Mouse (Mus musculus) adrenal gland, postnatal 10 days (tissue): ENCODE results near the gene Rnf157. TPM values are rescaled to one million over a fixed set of nuclear protein-coding genes. Genes with fewer than 3 reads are reported as not detected.
A peak's percentile ranks its signal among the peaks of the same experiment; 100 is the strongest.
"Not testable (repeated sequence)": the region's sequence is repeated elsewhere in the genome, so short reads cannot be mapped to it uniquely, and the experiment has no call there.

Experiments used
- DNase-seq: peaks from one replicate; pipeline ENCODE4 v3.0.0; 2021; ENCODE audit warnings: mixed read lengths
- total RNA-seq, 2 experiments: library from RNA; stranded (reverse); gene quantifications; 2 replicates each; pipeline ENCODE4 v1.2.3; 2021

The Rnf157 gene
- total RNA-seq, 2 experiments from 2014 or later: 11.2 to 16.5 TPM

GRCm38 (mm10) chr11:116418194-116418840 is 5.5 kb upstream of the Rnf157 start:
- no peak for DNase-seq

GRCm38 (mm10) chr11:116417054-116417453 is 4.2 kb upstream of the Rnf157 start:
- DNase-seq: no peak

- no peak for DNase-seq
These were observed 3.5 kb upstream of the Rnf157 start for GRCm38 (mm10) chr11:116416196-116416943.

GRCm38 (mm10) chr11:116413631-116414022 is 795 bp upstream of the Rnf157 start:
- no peak for DNase-seq

- DNase-seq: peak; percentile 35
These were observed 604 bp downstream of the Rnf157 start for GRCm38 (mm10) chr11:116412028-116412827.

GRCm38 (mm10) chr11:116411582-116411981 is 1.2 kb downstream of the Rnf157 start:
- DNase-seq: no peak

- DNase-seq: not testable (repeated sequence)
These were observed 2.4 kb downstream of the Rnf157 start for GRCm38 (mm10) chr11:116410415-116410814.

- DNase-seq: no peak
These were observed 3.8 kb downstream of the Rnf157 start for GRCm38 (mm10) chr11:116409008-116409407.

GRCm38 (mm10) chr11:116406231-116406728 is 6.6 kb downstream of the Rnf157 start:
- no peak for DNase-seq

- no peak for DNase-seq
These were observed 7.2 kb downstream of the Rnf157 start for GRCm38 (mm10) chr11:116405601-116406000.

- DNase-seq: no peak
These were observed 12.3 kb downstream of the Rnf157 start for GRCm38 (mm10) chr11:116400560-116400959.

GRCm38 (mm10) chr11:116398348-116398677 is 14.5 kb downstream of the Rnf157 start:
- no peak for DNase-seq

- DNase-seq: no peak
These were observed 15.1 kb downstream of the Rnf157 start for GRCm38 (mm10) chr11:116397517-116398347.

- DNase-seq: no peak
These were observed 15.9 kb downstream of the Rnf157 start for GRCm38 (mm10) chr11:116396934-116397330.

GRCm38 (mm10) chr11:116396276-116396933 is 16.4 kb downstream of the Rnf157 start:
- DNase-seq: no peak

GRCm38 (mm10) chr11:116394769-116395168 is 18.1 kb downstream of the Rnf157 start:
- DNase-seq: no peak

GRCm38 (mm10) chr11:116388841-116389480 is 23.9 kb downstream of the Rnf157 start:
- DNase-seq: peak; percentile 47

- DNase-seq: peak; percentile 47
These were observed 25.5 kb downstream of the Rnf157 start for GRCm38 (mm10) chr11:116387086-116388071.

- no peak for DNase-seq
These were observed 26.8 kb downstream of the Rnf157 start for GRCm38 (mm10) chr11:116385999-116386398.

GRCm38 (mm10) chr11:116384171-116384570 is 28.7 kb downstream of the Rnf157 start:
- DNase-seq: peak; percentile 60
